Mouse (Mus musculus): Measurements from ENCODE around the gene AL732309.1. TPM values are rescaled to one million over a fixed set of nuclear protein-coding genes. Genes with fewer than 3 reads are reported as not detected.
"Not testable (repeated sequence)": the region's sequence is repeated elsewhere in the genome, so short reads cannot be mapped to it uniquely, and the experiment has no call there.

AL732309.1 gene
- polyA plus RNA-seq, 1 experiment, result 1.3 TPM

GRCm38 (mm10) chr2:25261870-25262269 is 15.2 kb upstream of the AL732309.1 start:
- peaks cover 33% of the 10 kb centered on the region for H3K4me1 ChIP-seq (ENCODE audit: control insufficient read depth, insufficient read depth, low read length)
- no peak for TF ChIP-seq CTCF (IDR thresholded peaks at IDR 0.05; ENCODE audit: low read depth, low read length)
- TF ChIP-seq POLR2A (IDR thresholded peaks at IDR 0.05; ENCODE audit: borderline replicate concordance, low read depth, low read length), result no peak
- H3K4me3 ChIP-seq (ENCODE audit: insufficient read depth, low read length), result peak overlapping the region; percentile 50
- H3K27ac ChIP-seq (ENCODE audit: insufficient read depth, low read depth, low read length), result no peak overlapping the region

- H3K27ac ChIP-seq (ENCODE audit: insufficient read depth, low read depth, low read length), result no peak overlapping the region
- TF ChIP-seq CTCF (IDR thresholded peaks at IDR 0.05; ENCODE audit: low read depth, low read length) (no peak), POLR2A (IDR thresholded peaks at IDR 0.05; ENCODE audit: borderline replicate concordance, low read depth, low read length) (no peak)
- H3K4me1 ChIP-seq (ENCODE audit: control insufficient read depth, insufficient read depth, low read length), result peaks cover 10% of the 10 kb centered on the region
- no peak overlapping the region for H3K4me3 ChIP-seq (ENCODE audit: insufficient read depth, low read length)
Measured at GRCm38 (mm10) chr2:25258887-25259286, 12.2 kb upstream of the AL732309.1 start.

- H3K4me1 ChIP-seq (ENCODE audit: control insufficient read depth, insufficient read depth, low read length); H3K4me3 ChIP-seq (ENCODE audit: insufficient read depth, low read length); H3K27ac ChIP-seq (ENCODE audit: insufficient read depth, low read depth, low read length): not testable (repeated sequence)
Measured at GRCm38 (mm10) chr2:25257250-25257649, 10.6 kb upstream of the AL732309.1 start.

GRCm38 (mm10) chr2:25256443-25257109 is 9.9 kb upstream of the AL732309.1 start:
- H3K27ac ChIP-seq (ENCODE audit: insufficient read depth, low read depth, low read length); H3K4me1 ChIP-seq (ENCODE audit: control insufficient read depth, insufficient read depth, low read length): not testable (repeated sequence)
- peak overlapping the region; percentile 97 for H3K4me3 ChIP-seq (ENCODE audit: insufficient read depth, low read length)

- Histone ChIP-seq H3K27ac (ENCODE audit: insufficient read depth, low read depth, low read length) (peak within 1 kb of the TSS; percentile 65), H3K4me3 (ENCODE audit: insufficient read depth, low read length) (peak within 1 kb of the TSS; percentile 97), H3K4me1 (ENCODE audit: control insufficient read depth, insufficient read depth, low read length) (peaks cover 7% of the 10 kb centered on the region)
- TF ChIP-seq CTCF (IDR thresholded peaks at IDR 0.05; ENCODE audit: low read depth, low read length) (no peak), POLR2A (IDR thresholded peaks at IDR 0.05; ENCODE audit: borderline replicate concordance, low read depth, low read length) (no peak)
Measured at GRCm38 (mm10) chr2:25255284-25255779, 8.7 kb upstream of the AL732309.1 start, which contains the start of gene Tmem203. Gene Tmem203, plus strand, starts transcription at chr2:25255439.

- Histone ChIP-seq H3K4me3 (ENCODE audit: insufficient read depth, low read length) (no peak overlapping the region), H3K27ac (ENCODE audit: insufficient read depth, low read depth, low read length) (no peak overlapping the region), H3K4me1 (ENCODE audit: control insufficient read depth, insufficient read depth, low read length) (peaks cover 7% of the 10 kb centered on the region)
- no peak for TF ChIP-seq CTCF (IDR thresholded peaks at IDR 0.05; ENCODE audit: low read depth, low read length)
Measured at GRCm38 (mm10) chr2:25252331-25252730, 5.7 kb upstream of the AL732309.1 start.

GRCm38 (mm10) chr2:25244144-25244543 is 2.5 kb downstream of the AL732309.1 start:
- no peak overlapping the region for H3K4me3 ChIP-seq (ENCODE audit: insufficient read depth, low read length)
- TF ChIP-seq POLR2A (IDR thresholded peaks at IDR 0.05; ENCODE audit: borderline replicate concordance, low read depth, low read length), result no peak
- TF ChIP-seq CTCF (IDR thresholded peaks at IDR 0.05; ENCODE audit: low read depth, low read length), result no peak
- peaks cover 13% of the 10 kb centered on the region; the same call in 1 of the 2 replicates for H3K4me1 ChIP-seq (ENCODE audit: control insufficient read depth, insufficient read depth, low read length)
- H3K27ac ChIP-seq (ENCODE audit: insufficient read depth, low read depth, low read length), result no peak overlapping the region

- peaks cover 13% of the 10 kb centered on the region; the same call in 1 of the 2 replicates for H3K4me1 ChIP-seq (ENCODE audit: control insufficient read depth, insufficient read depth, low read length)
- TF ChIP-seq POLR2A (IDR thresholded peaks at IDR 0.05; ENCODE audit: borderline replicate concordance, low read depth, low read length), result no peak
- no peak for TF ChIP-seq CTCF (IDR thresholded peaks at IDR 0.05; ENCODE audit: low read depth, low read length)
- no peak overlapping the region for H3K27ac ChIP-seq (ENCODE audit: insufficient read depth, low read depth, low read length)
- no peak overlapping the region for H3K4me3 ChIP-seq (ENCODE audit: insufficient read depth, low read length)
Measured at GRCm38 (mm10) chr2:25243342-25243741, 3.3 kb downstream of the AL732309.1 start.

- H3K4me3 ChIP-seq (ENCODE audit: insufficient read depth, low read length), result peak within 1 kb of the TSS; percentile 43
- H3K4me1 ChIP-seq (ENCODE audit: control insufficient read depth, insufficient read depth, low read length), result peaks cover 13% of the 10 kb centered on the region; the same call in 1 of the 2 replicates
- H3K27ac ChIP-seq (ENCODE audit: insufficient read depth, low read depth, low read length), result no peak within 1 kb of the TSS
- TF ChIP-seq POLR2A (IDR thresholded peaks at IDR 0.05; ENCODE audit: borderline replicate concordance, low read depth, low read length) (no peak), CTCF (IDR thresholded peaks at IDR 0.05; ENCODE audit: low read depth, low read length) (no peak)
Measured at GRCm38 (mm10) chr2:25242101-25242506, 4.6 kb downstream of the AL732309.1 start, which contains the start of the genes Rnf208 and Cysrt1. Gene Rnf208, plus strand, starts transcription at chr2:25242255. Gene Cysrt1, minus strand, starts transcription at chr2:25242452.

GRCm38 (mm10) chr2:25241438-25241775 is 5.3 kb downstream of the AL732309.1 start:
- Histone ChIP-seq H3K27ac (ENCODE audit: insufficient read depth, low read depth, low read length) (no peak overlapping the region), H3K4me1 (ENCODE audit: control insufficient read depth, insufficient read depth, low read length) (peaks cover 13% of the 10 kb centered on the region; the same call in 1 of the 2 replicates), H3K4me3 (ENCODE audit: insufficient read depth, low read length) (peak overlapping the region; percentile 43)
- no peak for TF ChIP-seq POLR2A (IDR thresholded peaks at IDR 0.05; ENCODE audit: borderline replicate concordance, low read depth, low read length)

Data from bone marrow macrophage, adult 2 months (primary cell).